Mouse (Mus musculus): ENCODE results near the gene Musk.

DNA sequence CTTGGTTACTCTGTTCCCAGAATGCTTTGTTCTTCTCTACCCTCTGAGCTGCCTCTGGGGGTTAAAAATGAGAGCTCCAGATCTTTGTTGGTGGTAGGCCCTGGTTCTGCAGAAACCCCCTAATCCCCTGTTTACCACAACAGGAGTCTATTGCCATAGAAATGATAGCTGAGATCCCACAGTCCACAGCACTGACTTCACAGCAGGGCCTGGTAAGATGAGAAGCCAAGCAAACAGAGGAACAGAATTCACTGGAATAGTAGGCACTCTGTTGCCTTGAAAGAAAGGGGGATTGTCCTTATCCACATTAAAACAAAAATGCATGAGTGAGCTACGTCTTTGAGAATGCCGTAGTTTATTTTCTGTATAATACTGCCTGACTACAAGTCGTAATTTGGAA lies 41.0 kb downstream of the Musk start:
- TF ChIP-seq CTCF (IDR thresholded peaks at IDR 0.05; ENCODE audit: borderline replicate concordance, insufficient read depth, low read length): no peak
- TF ChIP-seq POLR2A (IDR thresholded peaks at IDR 0.05; ENCODE audit: low read depth, low read length): no peak
